Mouse (Mus musculus): Measurements from ENCODE around the gene Rad17. TPM values are rescaled to one million over a fixed set of nuclear protein-coding genes. Genes with fewer than 3 reads are reported as not detected.

Gene Rad17
- polyA plus RNA-seq (2015; fragmentation: Nextera tagmentation; extraction: Ambion mirVana): 18.6 and 19.7 TPM in 2 replicates

GRCm38 (mm10) chr13:100650550-100651438 is at the start of gene Rad17, which contains the start of gene Ak6:
Rad17 (minus strand) TSS chr13:100651051.
Ak6 (plus strand) TSS chr13:100650979.
- Histone ChIP-seq H3K9me3 (replicated peaks; ENCODE audit: low read length) (no peaks in the 10 kb centered on the region), H3K4me3 (replicated peaks; ENCODE audit: low read depth, low read length) (peak within 1 kb of the TSS; percentile 95), H3K27ac (peak within 1 kb of the TSS; percentile 96), H3K9ac (ENCODE audit: low read depth, low read length) (peak within 1 kb of the TSS; percentile 96), H3K4me2 (ENCODE audit: low read length) (peak within 1 kb of the TSS; percentile 70), H3K27me3 (ENCODE audit: insufficient read depth, low read length) (no peaks in the 10 kb centered on the region), H3K36me3 (ENCODE audit: insufficient read depth, low read length) (peaks cover 5% of the 10 kb centered on the region; the same call in 1 of the 2 replicates), H3K4me1 (replicated peaks; ENCODE audit: insufficient read depth, low read length) (peaks cover 4% of the 10 kb centered on the region)
- ATAC-seq (replicated peaks; ENCODE audit: low FRiP score, low read depth): peak; percentile 98
- under 1% methylated on average over 69 of the region's 73 CpGs for WGBS
- peak; percentile 33 for TF ChIP-seq CTCF (IDR thresholded peaks at IDR 0.05; ENCODE audit: low read depth)
- DNase-seq (ENCODE audit: low spot score): peak; percentile 92

- 95% methylated on average over 10 of the region's 10 CpGs for WGBS
- Histone ChIP-seq H3K9ac (ENCODE audit: low read depth, low read length) (no peak overlapping the region), H3K4me2 (ENCODE audit: low read length) (no peak overlapping the region), H3K27ac (no peak overlapping the region), H3K9me3 (replicated peaks; ENCODE audit: low read length) (no peaks in the 10 kb centered on the region), H3K36me3 (ENCODE audit: insufficient read depth, low read length) (peaks cover 44% of the 10 kb centered on the region), H3K4me1 (replicated peaks; ENCODE audit: insufficient read depth, low read length) (no peaks in the 10 kb centered on the region), H3K4me3 (replicated peaks; ENCODE audit: low read depth, low read length) (no peak overlapping the region), H3K27me3 (ENCODE audit: insufficient read depth, low read length) (no peaks in the 10 kb centered on the region)
- ATAC-seq (replicated peaks; ENCODE audit: low FRiP score, low read depth): no peak
- DNase-seq (ENCODE audit: low spot score): no peak
- no peak for TF ChIP-seq CTCF (IDR thresholded peaks at IDR 0.05; ENCODE audit: low read depth)
Measured at GRCm38 (mm10) chr13:100698866-100699265, 48.0 kb upstream of the Rad17 start.

DNA sequence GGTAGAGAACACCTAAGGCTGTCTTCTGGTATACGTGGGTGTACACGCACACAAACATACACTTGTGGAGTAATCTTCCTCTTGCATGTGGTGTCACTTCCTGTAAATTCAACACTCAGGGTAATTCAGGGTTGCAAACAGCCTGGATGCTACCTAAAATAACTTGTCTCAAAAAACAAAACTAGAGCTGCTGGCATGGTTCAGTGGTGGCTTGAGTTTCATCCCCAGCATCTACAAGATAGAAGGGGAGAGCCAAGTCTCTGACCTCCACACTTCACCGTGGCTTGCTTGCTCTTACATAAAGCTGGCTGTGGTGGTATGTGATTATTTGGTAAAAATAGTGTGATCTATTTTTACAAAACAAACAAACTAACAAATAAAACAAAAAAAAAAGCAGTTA is 46.7 kb upstream of the Rad17 start:
- Histone ChIP-seq H3K27me3 (ENCODE audit: insufficient read depth, low read length) (no peaks in the 10 kb centered on the region), H3K9ac (ENCODE audit: low read depth, low read length) (no peak overlapping the region), H3K36me3 (ENCODE audit: insufficient read depth, low read length) (peaks cover 33% of the 10 kb centered on the region), H3K4me2 (ENCODE audit: low read length) (no peak overlapping the region), H3K4me3 (replicated peaks; ENCODE audit: low read depth, low read length) (no peak overlapping the region), H3K4me1 (replicated peaks; ENCODE audit: insufficient read depth, low read length) (no peaks in the 10 kb centered on the region), H3K27ac (no peak overlapping the region), H3K9me3 (replicated peaks; ENCODE audit: low read length) (no peaks in the 10 kb centered on the region)
- WGBS: 96% methylated on average over 3 of the region's 3 CpGs
- DNase-seq (ENCODE audit: low spot score): no peak
- no peak for ATAC-seq (replicated peaks; ENCODE audit: low FRiP score, low read depth)
- no peak for TF ChIP-seq CTCF (IDR thresholded peaks at IDR 0.05; ENCODE audit: low read depth)

DNA sequence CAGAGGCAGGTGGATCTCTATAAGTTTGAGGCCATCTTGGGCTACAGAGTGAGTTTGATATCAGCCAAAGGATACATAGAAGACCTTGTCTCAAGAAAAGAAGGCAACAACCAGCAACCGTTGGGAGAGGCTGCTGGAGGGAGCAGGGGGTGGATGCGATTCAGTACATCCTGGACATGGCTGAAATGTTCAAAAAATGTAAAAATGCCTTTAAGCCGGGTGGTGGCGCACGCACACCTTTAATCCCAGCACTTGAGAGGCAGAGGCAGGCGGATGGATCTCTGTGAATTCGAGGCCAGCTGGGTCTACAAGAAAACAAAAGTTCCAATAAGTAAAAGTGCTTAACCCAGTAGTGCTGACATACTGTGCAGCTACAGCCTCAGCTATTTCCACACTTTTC is 36.7 kb upstream of the Rad17 start:
- Histone ChIP-seq H3K27ac (no peak overlapping the region), H3K4me1 (replicated peaks; ENCODE audit: insufficient read depth, low read length) (no peaks in the 10 kb centered on the region), H3K27me3 (ENCODE audit: insufficient read depth, low read length) (no peaks in the 10 kb centered on the region), H3K9ac (ENCODE audit: low read depth, low read length) (no peak overlapping the region), H3K9me3 (replicated peaks; ENCODE audit: low read length) (no peaks in the 10 kb centered on the region), H3K36me3 (ENCODE audit: insufficient read depth, low read length) (no peaks in the 10 kb centered on the region), H3K4me3 (replicated peaks; ENCODE audit: low read depth, low read length) (no peak overlapping the region), H3K4me2 (ENCODE audit: low read length) (no peak overlapping the region)
- no peak for DNase-seq (ENCODE audit: low spot score)
- TF ChIP-seq CTCF (IDR thresholded peaks at IDR 0.05; ENCODE audit: low read depth): peak; percentile 19; the same call in 1 of the 2 replicates
- 74% methylated on average over 7 of the region's 7 CpGs for WGBS
- ATAC-seq (replicated peaks; ENCODE audit: low FRiP score, low read depth): no peak

- H3K9me3 ChIP-seq (replicated peaks; ENCODE audit: low read length): no peaks in the 10 kb centered on the region
- no peak for ATAC-seq (replicated peaks; ENCODE audit: low FRiP score, low read depth)
- no peak overlapping the region for H3K27ac ChIP-seq
- peak; percentile 61 for TF ChIP-seq CTCF (IDR thresholded peaks at IDR 0.05; ENCODE audit: low read depth)
- no peaks in the 10 kb centered on the region for H3K27me3 ChIP-seq (ENCODE audit: insufficient read depth, low read length)
- H3K9ac ChIP-seq (ENCODE audit: low read depth, low read length): no peak overlapping the region
- no peak overlapping the region for H3K4me3 ChIP-seq (replicated peaks; ENCODE audit: low read depth, low read length)
- H3K4me1 ChIP-seq (replicated peaks; ENCODE audit: insufficient read depth, low read length): no peaks in the 10 kb centered on the region
- peak; percentile 16 for DNase-seq (ENCODE audit: low spot score)
- no peaks in the 10 kb centered on the region for H3K36me3 ChIP-seq (ENCODE audit: insufficient read depth, low read length)
- no peak overlapping the region for H3K4me2 ChIP-seq (ENCODE audit: low read length)
- 80% methylated on average over 2 of the region's 2 CpGs for WGBS
Measured at GRCm38 (mm10) chr13:100684355-100684754, 33.5 kb upstream of the Rad17 start.

- H3K27me3 ChIP-seq (ENCODE audit: insufficient read depth, low read length): no peaks in the 10 kb centered on the region
- H3K4me2 ChIP-seq (ENCODE audit: low read length): no peak overlapping the region
- H3K4me1 ChIP-seq (replicated peaks; ENCODE audit: insufficient read depth, low read length): no peaks in the 10 kb centered on the region
- no peaks in the 10 kb centered on the region for H3K9me3 ChIP-seq (replicated peaks; ENCODE audit: low read length)
- WGBS: 61% methylated on average over 2 of the region's 2 CpGs
- no peak for DNase-seq (ENCODE audit: low spot score)
- no peak overlapping the region for H3K27ac ChIP-seq
- no peaks in the 10 kb centered on the region for H3K36me3 ChIP-seq (ENCODE audit: insufficient read depth, low read length)
- no peak overlapping the region for H3K4me3 ChIP-seq (replicated peaks; ENCODE audit: low read depth, low read length)
- ATAC-seq (replicated peaks; ENCODE audit: low FRiP score, low read depth): no peak
- TF ChIP-seq CTCF (IDR thresholded peaks at IDR 0.05; ENCODE audit: low read depth): no peak
- H3K9ac ChIP-seq (ENCODE audit: low read depth, low read length): no peak overlapping the region
Measured at GRCm38 (mm10) chr13:100682837-100683236, 32.0 kb upstream of the Rad17 start.

All from kidney, postnatal 0 days (tissue).